Mouse (Mus musculus): Measurements from ENCODE around the gene Nectin1.
A peak's percentile ranks its signal among the peaks of the same experiment; 100 is the strongest.

Nectin1 gene

GRCm38 (mm10) chr9:43741277-43741676, 2.5 kb upstream of the Nectin1 start:
- no peak for DNase-seq

- DNase-seq = peak; percentile 72 to 83
Measured at GRCm38 (mm10) chr9:43742066-43742465, 1.7 kb upstream of the Nectin1 start.

GRCm38 (mm10) chr9:43742902-43743646, 710 bp upstream of the Nectin1 start:
- DNase-seq = peak; percentile 80 to 81

- DNase-seq = peak in 1 of 2 experiments; percentile 64
Measured at GRCm38 (mm10) chr9:43744138-43744981, 576 bp downstream of the Nectin1 start.

GRCm38 (mm10) chr9:43745051-43745792, 1.4 kb downstream of the Nectin1 start:
- peak; percentile 68 to 69 for DNase-seq

- DNase-seq = no peak
Measured at GRCm38 (mm10) chr9:43745951-43746703, 2.3 kb downstream of the Nectin1 start.

GRCm38 (mm10) chr9:43747710-43748109, 3.9 kb downstream of the Nectin1 start:
- peak in 1 of 2 experiments; percentile 40 for DNase-seq

GRCm38 (mm10) chr9:43748519-43748918, 4.7 kb downstream of the Nectin1 start:
- DNase-seq = no peak

GRCm38 (mm10) chr9:43750053-43750452, 6.3 kb downstream of the Nectin1 start:
- no peak for DNase-seq

- no peak for DNase-seq
Measured at GRCm38 (mm10) chr9:43751111-43751510, 7.3 kb downstream of the Nectin1 start.

GRCm38 (mm10) chr9:43753481-43753880, 9.7 kb downstream of the Nectin1 start:
- DNase-seq = no peak

- no peak for DNase-seq
Measured at GRCm38 (mm10) chr9:43754083-43754482, 10.3 kb downstream of the Nectin1 start.

GRCm38 (mm10) chr9:43754768-43755197, 11.0 kb downstream of the Nectin1 start:
- no peak for DNase-seq

GRCm38 (mm10) chr9:43755464-43755863, 11.7 kb downstream of the Nectin1 start:
- DNase-seq = no peak

GRCm38 (mm10) chr9:43755928-43756327, 12.1 kb downstream of the Nectin1 start:
- no peak for DNase-seq

GRCm38 (mm10) chr9:43757225-43757624, 13.4 kb downstream of the Nectin1 start:
- DNase-seq = no peak

- DNase-seq = peak; percentile 64 to 65
Measured at GRCm38 (mm10) chr9:43757972-43758965, 14.5 kb downstream of the Nectin1 start.

GRCm38 (mm10) chr9:43760078-43760477, 16.3 kb downstream of the Nectin1 start:
- DNase-seq = peak in 1 of 2 experiments; percentile 33

- peak; percentile 70 to 77 for DNase-seq
Measured at GRCm38 (mm10) chr9:43761181-43761820, 17.5 kb downstream of the Nectin1 start.

GRCm38 (mm10) chr9:43761941-43762340, 18.2 kb downstream of the Nectin1 start:
- DNase-seq = no peak

Measured in cerebellum, postnatal 10 days (tissue).